Mouse (Mus musculus): Measurements from ENCODE around the gene Cd247.
A peak's percentile ranks its signal among the peaks of the same experiment; 100 is the strongest.

Cd247 gene

GRCm38 (mm10) chr1:165844466-165844951 lies 56.0 kb downstream of the Cd247 start:
- no peak for TF ChIP-seq CTCF (conservative IDR thresholded peaks at IDR 0.05; ENCODE audit: low read length)
- TF ChIP-seq NANOG (IDR thresholded peaks at IDR 0.05; ENCODE audit: borderline replicate concordance, low read length): no peak
- no peak for TF ChIP-seq POU5F1 (IDR thresholded peaks at IDR 0.05; ENCODE audit: borderline replicate concordance, low read length)
- peaks cover 28% of the 10 kb centered on the region for H3K4me1 ChIP-seq (replicated peaks; ENCODE audit: low read depth, low read length)
- H3K27me3 ChIP-seq (ENCODE audit: insufficient read depth, low read length): peaks cover 89% of the 10 kb centered on the region
- H3K9me3 ChIP-seq (ENCODE audit: low read length): peaks cover 9% of the 10 kb centered on the region
- no peaks in the 10 kb centered on the region for H3K36me3 ChIP-seq (ENCODE audit: insufficient read depth, low read length)
- H3K4me3 ChIP-seq (replicated peaks; ENCODE audit: low read length): peak overlapping the region; percentile 68

GRCm38 (mm10) chr1:165844956-165845355 lies 56.5 kb downstream of the Cd247 start:
- H3K4me3 ChIP-seq (replicated peaks; ENCODE audit: low read length): peak overlapping the region; percentile 68
- no peaks in the 10 kb centered on the region for H3K36me3 ChIP-seq (ENCODE audit: insufficient read depth, low read length)
- no peak for TF ChIP-seq NANOG (IDR thresholded peaks at IDR 0.05; ENCODE audit: borderline replicate concordance, low read length)
- TF ChIP-seq CTCF (conservative IDR thresholded peaks at IDR 0.05; ENCODE audit: low read length): no peak
- TF ChIP-seq POU5F1 (IDR thresholded peaks at IDR 0.05; ENCODE audit: borderline replicate concordance, low read length): no peak
- peaks cover 9% of the 10 kb centered on the region for H3K9me3 ChIP-seq (ENCODE audit: low read length)
- H3K4me1 ChIP-seq (replicated peaks; ENCODE audit: low read depth, low read length): peaks cover 28% of the 10 kb centered on the region
- H3K27me3 ChIP-seq (ENCODE audit: insufficient read depth, low read length): peaks cover 85% of the 10 kb centered on the region

GRCm38 (mm10) chr1:165845366-165845765 lies 56.9 kb downstream of the Cd247 start:
- TF ChIP-seq POU5F1 (IDR thresholded peaks at IDR 0.05; ENCODE audit: borderline replicate concordance, low read length): no peak
- no peak for TF ChIP-seq NANOG (IDR thresholded peaks at IDR 0.05; ENCODE audit: borderline replicate concordance, low read length)
- no peak for TF ChIP-seq CTCF (conservative IDR thresholded peaks at IDR 0.05; ENCODE audit: low read length)
- Histone ChIP-seq H3K9me3 (ENCODE audit: low read length) (peaks cover 9% of the 10 kb centered on the region), H3K4me3 (replicated peaks; ENCODE audit: low read length) (peak overlapping the region; percentile 68), H3K4me1 (replicated peaks; ENCODE audit: low read depth, low read length) (peaks cover 28% of the 10 kb centered on the region), H3K27me3 (ENCODE audit: insufficient read depth, low read length) (peaks cover 82% of the 10 kb centered on the region), H3K36me3 (ENCODE audit: insufficient read depth, low read length) (no peaks in the 10 kb centered on the region)

- H3K9me3 ChIP-seq (ENCODE audit: low read length): peaks cover 5% of the 10 kb centered on the region; the same call in 1 of the 2 replicates
- no peak overlapping the region for H3K4me3 ChIP-seq (replicated peaks; ENCODE audit: low read length)
- H3K36me3 ChIP-seq (ENCODE audit: insufficient read depth, low read length): no peaks in the 10 kb centered on the region
- peaks cover 20% of the 10 kb centered on the region for H3K4me1 ChIP-seq (replicated peaks; ENCODE audit: low read depth, low read length)
- peaks cover 75% of the 10 kb centered on the region for H3K27me3 ChIP-seq (ENCODE audit: insufficient read depth, low read length)
- TF ChIP-seq NANOG (IDR thresholded peaks at IDR 0.05; ENCODE audit: borderline replicate concordance, low read length): no peak
- no peak for TF ChIP-seq POU5F1 (IDR thresholded peaks at IDR 0.05; ENCODE audit: borderline replicate concordance, low read length)
- no peak for TF ChIP-seq CTCF (conservative IDR thresholded peaks at IDR 0.05; ENCODE audit: low read length)
These were observed 59.9 kb downstream of the Cd247 start for GRCm38 (mm10) chr1:165848417-165848816.

GRCm38 (mm10) chr1:165848881-165849280 lies 60.4 kb downstream of the Cd247 start:
- TF ChIP-seq CTCF (conservative IDR thresholded peaks at IDR 0.05; ENCODE audit: low read length): no peak
- no peak for TF ChIP-seq POU5F1 (IDR thresholded peaks at IDR 0.05; ENCODE audit: borderline replicate concordance, low read length)
- TF ChIP-seq NANOG (IDR thresholded peaks at IDR 0.05; ENCODE audit: borderline replicate concordance, low read length): no peak
- no peak overlapping the region for H3K4me3 ChIP-seq (replicated peaks; ENCODE audit: low read length)

GRCm38 (mm10) chr1:165849458-165850445 lies 61.3 kb downstream of the Cd247 start:
- no peak for TF ChIP-seq CTCF (conservative IDR thresholded peaks at IDR 0.05; ENCODE audit: low read length)
- no peak for TF ChIP-seq POU5F1 (IDR thresholded peaks at IDR 0.05; ENCODE audit: borderline replicate concordance, low read length)
- TF ChIP-seq NANOG (IDR thresholded peaks at IDR 0.05; ENCODE audit: borderline replicate concordance, low read length): no peak
- Histone ChIP-seq H3K27me3 (ENCODE audit: insufficient read depth, low read length) (peaks cover 62% of the 10 kb centered on the region), H3K36me3 (ENCODE audit: insufficient read depth, low read length) (no peaks in the 10 kb centered on the region), H3K9me3 (ENCODE audit: low read length) (no peaks in the 10 kb centered on the region), H3K4me1 (replicated peaks; ENCODE audit: low read depth, low read length) (peaks cover 15% of the 10 kb centered on the region), H3K4me3 (replicated peaks; ENCODE audit: low read length) (no peak overlapping the region)

More at GRCm38 (mm10) chr1:165848881-165849280, 60.4 kb downstream of the Cd247 start:
- Histone ChIP-seq H3K9me3 (ENCODE audit: low read length) (peaks cover under 1% of the 10 kb centered on the region; the same call in 1 of the 2 replicates), H3K27me3 (ENCODE audit: insufficient read depth, low read length) (peaks cover 71% of the 10 kb centered on the region), H3K4me1 (replicated peaks; ENCODE audit: low read depth, low read length) (peaks cover 20% of the 10 kb centered on the region), H3K36me3 (ENCODE audit: insufficient read depth, low read length) (no peaks in the 10 kb centered on the region)

- peaks cover 47% of the 10 kb centered on the region for H3K27me3 ChIP-seq (ENCODE audit: insufficient read depth, low read length)
- no peak overlapping the region for H3K4me3 ChIP-seq (replicated peaks; ENCODE audit: low read length)
- no peaks in the 10 kb centered on the region for H3K36me3 ChIP-seq (ENCODE audit: insufficient read depth, low read length)
- TF ChIP-seq POU5F1 (IDR thresholded peaks at IDR 0.05; ENCODE audit: borderline replicate concordance, low read length) (no peak), NANOG (IDR thresholded peaks at IDR 0.05; ENCODE audit: borderline replicate concordance, low read length) (no peak), CTCF (conservative IDR thresholded peaks at IDR 0.05; ENCODE audit: low read length) (no peak)
- H3K4me1 ChIP-seq (replicated peaks; ENCODE audit: low read depth, low read length): 0 out of 2 replicates have a peak, but pooled peaks cover 3% of the 10 kb centered on the region
- H3K9me3 ChIP-seq (ENCODE audit: low read length): no peaks in the 10 kb centered on the region
These were observed 63.6 kb downstream of the Cd247 start for GRCm38 (mm10) chr1:165852131-165852530.

- no peaks in the 10 kb centered on the region for H3K9me3 ChIP-seq (ENCODE audit: low read length)
- H3K4me3 ChIP-seq (replicated peaks; ENCODE audit: low read length): no peak overlapping the region
- TF ChIP-seq POU5F1 (IDR thresholded peaks at IDR 0.05; ENCODE audit: borderline replicate concordance, low read length): no peak
- no peak for TF ChIP-seq CTCF (conservative IDR thresholded peaks at IDR 0.05; ENCODE audit: low read length)
- H3K27me3 ChIP-seq (ENCODE audit: insufficient read depth, low read length): peaks cover 41% of the 10 kb centered on the region
- 0 out of 2 replicates have a peak, but pooled peaks cover 10% of the 10 kb centered on the region for H3K4me1 ChIP-seq (replicated peaks; ENCODE audit: low read depth, low read length)
- H3K36me3 ChIP-seq (ENCODE audit: insufficient read depth, low read length): no peaks in the 10 kb centered on the region
These were observed 64.7 kb downstream of the Cd247 start for GRCm38 (mm10) chr1:165853131-165853721.
